Mouse (Mus musculus) kidney, adult 9 months (tissue): ENCODE data around the gene Timd2.
A peak's percentile ranks its signal among the peaks of the same experiment; 100 is the strongest.
"Not testable (repeated sequence)": the region's sequence is repeated elsewhere in the genome, so short reads cannot be mapped to it uniquely, and the experiment has no call there.

Source experiments
- DNase-seq: peaks from one replicate; pipeline ENCODE4 v3.0.0; 2022

Gene Timd2

GRCm38 (mm10) chr11:46652476-46652875 is 54.4 kb downstream of the Timd2 start:
- DNase-seq = no peak

GRCm38 (mm10) chr11:46649655-46650054 is 57.2 kb downstream of the Timd2 start:
- DNase-seq = not testable (repeated sequence)

- no peak for DNase-seq
Observed at GRCm38 (mm10) chr11:46644824-46645223, 62.0 kb downstream of the Timd2 start.

GRCm38 (mm10) chr11:46636568-46636967 is 70.3 kb downstream of the Timd2 start:
- no peak for DNase-seq

GRCm38 (mm10) chr11:46635516-46635915 is 71.3 kb downstream of the Timd2 start:
- DNase-seq = not testable (repeated sequence)

- peak; percentile 45 for DNase-seq
Observed at GRCm38 (mm10) chr11:46631635-46632034, 75.2 kb downstream of the Timd2 start.

GRCm38 (mm10) chr11:46629211-46629795 is 77.6 kb downstream of the Timd2 start, which contains the start of gene Dppa1:
Dppa1 (minus strand) TSS chr11:46629261.
- no peak for DNase-seq

- DNase-seq = no peak
Observed at GRCm38 (mm10) chr11:46620414-46621168, 86.3 kb downstream of the Timd2 start.

GRCm38 (mm10) chr11:46619929-46620328 is 86.9 kb downstream of the Timd2 start:
- DNase-seq = no peak
